Mouse (Mus musculus) CH12.LX (cell line): ENCODE measurements at regions not wholly inside any gene's neighbourhood (a gene's known extent, or its start where the extent isn't known, plus 50 kb on each side); places are given as distances from the start of the nearest gene placed in this dataset.

Source experiments
- DNase-seq: peaks from one replicate; pipeline ENCODE4 v3.0.0-alpha.2; 2013; ENCODE audit errors: extremely low read depth
- H3K27ac ChIP-seq: 2 replicates; pipeline ENCODE4 v1.5.1; 2012; ENCODE audit warnings: low read depth, mild to moderate bottlenecking, control low read depth, moderate library complexity; ENCODE audit not compliant: insufficient read depth
- H3K27me3 ChIP-seq: replicated peaks from 2 replicates; pipeline ENCODE3; 2012; ENCODE audit warnings: inconsistent platforms
- H3K36me3 ChIP-seq, 2 experiments: replicated peaks in 1 of 2; 2 replicates each; pipeline versions ENCODE3 to v1.6.1; 2012; ENCODE audit warnings: inconsistent platforms in 1 of 2, low read length in 1 of 2, mild to moderate bottlenecking in 1 of 2, mixed read lengths in 1 of 2, moderate library complexity in 1 of 2; ENCODE audit not compliant: control insufficient read depth in 1 of 2, insufficient read depth in 1 of 2
- H3K4me1 ChIP-seq, 2 experiments: 2 replicates each; pipeline ENCODE4 v1.6.1; 2012; ENCODE audit warnings: inconsistent platforms in 1 of 2, moderate library complexity in 1 of 2; ENCODE audit not compliant: insufficient read depth in 2 of 2, control insufficient read depth in 1 of 2
- H3K4me2 ChIP-seq: 2 replicates; pipeline ENCODE4 v1.6.1; 2012; ENCODE audit warnings: low read depth, mild to moderate bottlenecking, control low read depth; ENCODE audit not compliant: poor library complexity, insufficient read depth, severe bottlenecking
- H3K4me3 ChIP-seq, 3 experiments: fragments of 150-350 bp in 1 of 3; sonication (generic) in 1 of 3; replicated peaks in 1 of 3; 2 replicates each; pipeline versions ENCODE3 to v1.5.1; 2011 to 2012; ENCODE audit warnings: low read depth in 2 of 3, low read length in 2 of 3, mild to moderate bottlenecking in 2 of 3, moderate library complexity in 2 of 3, control low read depth in 1 of 3, improper control_type of control experiment in 1 of 3, inconsistent platforms in 1 of 3, mixed read lengths in 1 of 3; ENCODE audit not compliant: poor library complexity in 1 of 3
- H3K79me2 ChIP-seq: replicated peaks from 2 replicates; pipeline ENCODE4 v1.6.1; 2012; ENCODE audit warnings: mild to moderate bottlenecking, moderate library complexity; ENCODE audit not compliant: control insufficient read depth, poor library complexity, insufficient read depth, severe bottlenecking; ENCODE audit errors: extremely low read depth
- H3K9ac ChIP-seq: 2 replicates; pipeline ENCODE4 v1.6.1; 2012; ENCODE audit warnings: low read depth, mild to moderate bottlenecking, control low read depth, moderate library complexity; ENCODE audit not compliant: insufficient read depth
- H3K9me3 ChIP-seq: replicated peaks from 2 replicates; pipeline ENCODE3; 2012; ENCODE audit warnings: low read length, inconsistent platforms, mixed read lengths
- CHD2 ChIP-seq: IDR thresholded peaks from 2 replicates; pipeline ENCODE4 v1.6.1; 2011; ENCODE audit warnings: low read length, improper control_type of control experiment
- E2F4 ChIP-seq: IDR thresholded peaks from 2 replicates; pipeline ENCODE4 v1.6.1; 2011; ENCODE audit warnings: low read depth, low read length, improper control_type of control experiment; ENCODE audit not compliant: insufficient replicate concordance
- EP300 ChIP-seq: IDR thresholded peaks from 2 replicates; pipeline ENCODE4 v1.6.1; 2011; ENCODE audit warnings: low read length, improper control_type of control experiment
- ETS1 ChIP-seq: conservative IDR thresholded peaks from 2 replicates; pipeline ENCODE4 v1.6.1; 2012; ENCODE audit warnings: low read depth, mild to moderate bottlenecking, inconsistent platforms, low read length, improper control_type of control experiment, moderate library complexity
- MAFK ChIP-seq: IDR thresholded peaks from 2 replicates; pipeline ENCODE4 v1.6.1; 2011; ENCODE audit warnings: low read length, improper control_type of control experiment; ENCODE audit not compliant: insufficient replicate concordance
- MAX ChIP-seq: IDR thresholded peaks from 2 replicates; pipeline ENCODE4 v1.6.1; 2011; ENCODE audit warnings: low read length, improper control_type of control experiment
- MAZ ChIP-seq: IDR thresholded peaks from 2 replicates; pipeline ENCODE4 v1.6.1; 2012; ENCODE audit warnings: low read depth, mild to moderate bottlenecking, inconsistent platforms, low read length, improper control_type of control experiment, moderate library complexity
- MXI1 ChIP-seq: IDR thresholded peaks from 2 replicates; pipeline ENCODE4 v1.6.1; 2011; ENCODE audit warnings: mild to moderate bottlenecking, low read depth, low read length, improper control_type of control experiment
- PAX5 ChIP-seq: IDR thresholded peaks from 2 replicates; pipeline ENCODE4 v1.6.1; 2012; ENCODE audit warnings: low read length, inconsistent platforms, mixed read lengths
- POLR2A ChIP-seq: IDR thresholded peaks from 2 replicates; pipeline ENCODE4 v1.6.1; 2011; ENCODE audit warnings: low read depth, mild to moderate bottlenecking, improper control_type of control experiment, low read length
- POLR2AphosphoS2 ChIP-seq: IDR thresholded peaks from 2 replicates; pipeline ENCODE4 v1.6.1; 2011; ENCODE audit warnings: low read depth, low read length, improper control_type of control experiment
- RAD21 ChIP-seq: IDR thresholded peaks from 2 replicates; pipeline ENCODE4 v1.6.1; 2011; ENCODE audit warnings: low read depth, mild to moderate bottlenecking, low read length, improper control_type of control experiment, moderate library complexity
- RCOR1 ChIP-seq: conservative IDR thresholded peaks from 2 replicates; pipeline ENCODE4 v1.6.1; 2012; ENCODE audit warnings: low read depth, mild to moderate bottlenecking, inconsistent platforms, low read length, improper control_type of control experiment
- TBP ChIP-seq: conservative IDR thresholded peaks from 2 replicates; pipeline ENCODE4 v1.6.1; 2011; ENCODE audit warnings: low read depth, low read length, improper control_type of control experiment
- TCF12 ChIP-seq: IDR thresholded peaks from 2 replicates; pipeline ENCODE4 v1.6.1; 2014; ENCODE audit warnings: low read depth, mild to moderate bottlenecking, inconsistent platforms, low read length, improper control_type of control experiment
- USF1 ChIP-seq: IDR thresholded peaks from 2 replicates; pipeline ENCODE4 v1.6.1; 2014; ENCODE audit warnings: low read depth, mild to moderate bottlenecking, inconsistent platforms, low read length, improper control_type of control experiment
- USF2 ChIP-seq: conservative IDR thresholded peaks from 2 replicates; pipeline ENCODE4 v1.6.1; 2011; ENCODE audit warnings: low read depth, low read length, improper control_type of control experiment
- ZC3H11A ChIP-seq: IDR thresholded peaks from 2 replicates; pipeline ENCODE4 v1.6.1; 2012; ENCODE audit warnings: low read depth, mild to moderate bottlenecking, inconsistent platforms, low read length, improper control_type of control experiment
- ZNF384 ChIP-seq: IDR thresholded peaks from 2 replicates; pipeline ENCODE4 v1.6.1; 2012; ENCODE audit warnings: low read depth, low read length, improper control_type of control experiment, inconsistent platforms
- dilution Hi-C: fragments of 300-500 bp; cut with MboI; formaldehyde crosslinking; loops from 2 replicates; pipeline ENCODE4 v1.14.3; 2020; ENCODE audit warnings: low sequenced_read_pairs; ENCODE audit not compliant: extremely low pct_unique_long_range_greater_than_20kb, extremely low pct_ligation_motif_present
- in situ Hi-C: fragments of 300-500 bp; cut with MboI; formaldehyde crosslinking; loops from 3 replicates; pipeline ENCODE4 v1.14.3; 2019; ENCODE audit warnings: low sequenced_read_pairs, low pct_ligation_motif_present, low pct_unique_long_range_greater_than_20kb, mixed read lengths

DNA sequence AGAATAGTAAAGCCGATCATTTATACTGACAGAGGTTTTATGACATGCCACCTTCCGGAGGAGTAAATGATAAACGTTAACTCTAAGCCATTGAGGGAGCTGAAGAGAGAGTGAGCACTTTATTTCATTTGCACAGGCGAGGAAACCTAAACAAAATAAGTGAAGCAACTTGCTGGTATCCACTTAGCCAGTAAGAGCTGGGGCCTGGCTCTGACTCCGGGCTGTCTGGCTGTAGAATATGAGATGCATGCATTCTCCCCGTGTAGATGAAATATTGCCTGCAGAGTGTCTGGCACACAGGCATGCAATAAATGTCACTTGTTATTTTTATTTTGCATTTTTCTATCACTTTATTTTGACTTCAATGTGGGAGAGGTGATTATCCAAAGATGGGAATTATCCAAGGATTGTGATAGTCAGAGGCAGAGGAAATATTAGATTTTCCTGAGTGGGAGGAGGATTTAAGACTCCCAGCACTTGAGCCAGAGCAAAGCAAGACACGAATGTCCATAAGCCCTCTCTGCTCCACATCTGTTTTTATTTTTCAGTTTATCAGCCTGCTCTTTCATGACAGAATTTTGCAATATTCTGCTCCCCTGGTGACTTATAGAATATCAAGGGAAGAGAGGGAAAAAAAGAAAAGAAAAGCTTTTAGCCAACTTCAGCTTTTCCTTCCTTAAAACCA lies 681.4 kb downstream of the Kcnj2 start:
- Histone ChIP-seq H3K4me2 (no peak overlapping the region), H3K4me3 (no peak overlapping the region), H3K4me1 (no peaks in the 10 kb centered on the region), H3K27ac (no peak overlapping the region), H3K9ac (no peak overlapping the region), H3K36me3 (no peaks in the 10 kb centered on the region), H3K9me3 (no peaks in the 10 kb centered on the region), H3K27me3 (no peaks in the 10 kb centered on the region), H3K79me2 (no peaks in the 10 kb centered on the region; the same call in 1 of the 2 replicates)
- TF ChIP-seq MAFK (no peak), MXI1 (no peak), E2F4 (no peak), RCOR1 (no peak), MAZ (no peak), ZNF384 (no peak), USF1 (no peak), POLR2AphosphoS2 (no peak), TCF12 (no peak), ZC3H11A (no peak), CHD2 (no peak), EP300 (no peak), MAX (no peak), USF2 (no peak), PAX5 (no peak), RAD21 (no peak), POLR2A (no peak), ETS1 (no peak), TBP (no peak)
- no peak for DNase-seq
- in situ Hi-C loops (no loop called here), dilution Hi-C loops (no loop called here)

DNA sequence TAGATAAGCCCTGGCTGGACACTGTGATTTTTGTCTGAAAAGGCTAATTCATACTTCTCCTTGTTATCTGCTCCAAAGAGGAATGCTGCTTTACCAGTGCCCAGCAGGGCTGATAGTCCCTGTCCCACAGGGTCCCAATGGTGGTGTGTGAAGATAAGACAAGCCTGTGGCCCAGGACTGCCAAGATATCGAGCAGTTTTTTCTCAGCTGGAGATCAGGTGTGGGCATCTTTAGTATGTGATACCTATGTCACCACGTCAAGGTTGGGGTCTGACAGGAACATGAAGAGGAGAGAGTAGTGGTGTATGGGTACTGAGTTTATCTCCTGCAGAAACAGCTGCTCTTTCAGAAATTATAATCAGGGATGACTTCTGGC lies 682.0 kb downstream of the Kcnj2 start:
- no peak overlapping the region for H3K4me3 ChIP-seq
- in situ Hi-C loops = no loop called here
- no peak for DNase-seq
- no peak for TF ChIP-seq MAX
- TF ChIP-seq, all 38 proteins: peak for 0
- dilution Hi-C loops = no loop called here
- Histone ChIP-seq H3K27ac (no peak overlapping the region), H3K27me3 (no peaks in the 10 kb centered on the region), H3K9ac (no peak overlapping the region), H3K36me3 (no peaks in the 10 kb centered on the region), H3K4me1 (no peaks in the 10 kb centered on the region), H3K4me2 (no peak overlapping the region), H3K9me3 (no peaks in the 10 kb centered on the region), H3K79me2 (no peaks in the 10 kb centered on the region; the same call in 1 of the 2 replicates)
